Mouse (Mus musculus) MEL (cell line): ENCODE data around the gene Dnah14. TPM values are rescaled to one million over a fixed set of nuclear protein-coding genes. Genes with fewer than 3 reads are reported as not detected.

ENCODE experiments used
- DNase-seq: peaks from one replicate; pipeline ENCODE4 v3.0.0; 2011; ENCODE audit warnings: low read depth, low spot score
- H3K27ac ChIP-seq: 2 replicates; pipeline ENCODE4 v1.5.1; 2012; ENCODE audit warnings: low read depth, mild to moderate bottlenecking, control low read depth, low read length, moderate library complexity; ENCODE audit not compliant: control insufficient read depth
- H3K27me3 ChIP-seq, 2 experiments: fragments of 150-350 bp in 1 of 2; sonication (generic) in 1 of 2; 2 replicates each; pipeline ENCODE4 v1.6.1; 2012; ENCODE audit warnings: low read length in 2 of 2, mild to moderate bottlenecking in 2 of 2, improper control_type of control experiment in 1 of 2, moderate library complexity in 1 of 2; ENCODE audit not compliant: insufficient read depth in 2 of 2, control insufficient read depth in 1 of 2
- H3K36me3 ChIP-seq, 2 experiments: 2 replicates each; pipeline ENCODE4 v1.6.1; 2012 to 2014; ENCODE audit warnings: low read length in 2 of 2, improper control_type of control experiment in 1 of 2, inconsistent platforms in 1 of 2, mild to moderate bottlenecking in 1 of 2; ENCODE audit not compliant: insufficient read depth in 2 of 2, control insufficient read depth in 1 of 2
- H3K4me1 ChIP-seq, 2 experiments: fragments of 150-350 bp in 1 of 2; sonication (generic) in 1 of 2; 2 replicates each; pipeline ENCODE4 v1.6.1; 2012; ENCODE audit warnings: low read length in 2 of 2, improper control_type of control experiment in 1 of 2, mild to moderate bottlenecking in 1 of 2; ENCODE audit not compliant: insufficient read depth in 2 of 2, control insufficient read depth in 1 of 2
- H3K4me3 ChIP-seq, 2 experiments: fragments of 150-350 bp in 1 of 2; sonication (generic) in 1 of 2; 2 replicates each; pipeline ENCODE4 v1.5.1; 2012; ENCODE audit warnings: low read depth in 2 of 2, low read length in 2 of 2, mild to moderate bottlenecking in 2 of 2, moderate library complexity in 2 of 2, control low read depth in 1 of 2, improper control_type of control experiment in 1 of 2; ENCODE audit not compliant: control insufficient read depth in 1 of 2, insufficient read depth in 1 of 2
- H3K79me2 ChIP-seq: 2 replicates; pipeline ENCODE4 v1.6.1; 2012; ENCODE audit warnings: mild to moderate bottlenecking, low read length, moderate library complexity; ENCODE audit not compliant: control insufficient read depth, poor library complexity, insufficient read depth
- H3K9ac ChIP-seq: 2 replicates; pipeline ENCODE4 v1.6.1; 2012; ENCODE audit warnings: low read depth, mild to moderate bottlenecking, control low read depth, low read length, moderate library complexity; ENCODE audit not compliant: control insufficient read depth, poor library complexity, severe bottlenecking
- H3K9me3 ChIP-seq: fragments of 150-350 bp; sonication (generic); replicated peaks from 2 replicates; pipeline ENCODE4 v1.6.1; 2012; ENCODE audit warnings: mild to moderate bottlenecking, low read length, improper control_type of control experiment, moderate library complexity; ENCODE audit not compliant: insufficient read depth
- CHD2 ChIP-seq: IDR thresholded peaks from 2 replicates; pipeline ENCODE4 v1.6.1; 2011; ENCODE audit warnings: low read length, improper control_type of control experiment
- CTCF ChIP-seq, 3 experiments: IDR thresholded peaks in 2 of 3; conservative IDR thresholded peaks in 1 of 3; 2 replicates each; pipeline ENCODE4 v1.5.1; 2011 to 2012; ENCODE audit warnings: low read length in 3 of 3, low read depth in 2 of 3, mild to moderate bottlenecking in 2 of 3, improper control_type of control experiment in 1 of 3, inconsistent platforms in 1 of 3, mixed read lengths in 1 of 3, moderate library complexity in 1 of 3; ENCODE audit not compliant: control insufficient read depth in 1 of 3, insufficient read depth in 1 of 3, poor library complexity in 1 of 3, severe bottlenecking in 1 of 3
- E2F4 ChIP-seq: IDR thresholded peaks from 2 replicates; pipeline ENCODE4 v1.6.1; 2011; ENCODE audit warnings: low read depth, low read length, improper control_type of control experiment, borderline replicate concordance
- ELF1 ChIP-seq: IDR thresholded peaks from 2 replicates; pipeline ENCODE4 v1.6.1; 2014; ENCODE audit warnings: low read depth, mild to moderate bottlenecking, inconsistent platforms, low read length, improper control_type of control experiment, moderate library complexity
- EP300 ChIP-seq, 2 experiments: IDR thresholded peaks; 2 replicates each; pipeline ENCODE4 v1.6.1; 2011; ENCODE audit warnings: improper control_type of control experiment in 2 of 2, low read length in 2 of 2, low read depth in 1 of 2, mild to moderate bottlenecking in 1 of 2
- GABPA ChIP-seq: IDR thresholded peaks from 2 replicates; pipeline ENCODE4 v1.6.1; 2012; ENCODE audit warnings: low read depth, mild to moderate bottlenecking, inconsistent platforms, low read length, improper control_type of control experiment, moderate library complexity
- HCFC1 ChIP-seq: IDR thresholded peaks from 2 replicates; pipeline ENCODE4 v1.6.1; 2012; ENCODE audit warnings: low read depth, mild to moderate bottlenecking, inconsistent platforms, low read length, improper control_type of control experiment, moderate library complexity
- JUND ChIP-seq: IDR thresholded peaks from 2 replicates; pipeline ENCODE4 v1.6.1; 2011; ENCODE audit warnings: low read depth, mild to moderate bottlenecking, improper control_type of control experiment, low read length
- KAT2A ChIP-seq: conservative IDR thresholded peaks from 2 replicates; pipeline ENCODE4 v1.6.1; 2012; ENCODE audit warnings: low read depth, low read length, improper control_type of control experiment, inconsistent platforms
- MAZ ChIP-seq: IDR thresholded peaks from 2 replicates; pipeline ENCODE4 v1.6.1; 2012; ENCODE audit warnings: low read depth, mild to moderate bottlenecking, inconsistent platforms, low read length, improper control_type of control experiment
- MEF2A ChIP-seq: IDR thresholded peaks from 2 replicates; pipeline ENCODE4 v1.6.1; 2014; ENCODE audit warnings: low read depth, mild to moderate bottlenecking, inconsistent platforms, low read length, improper control_type of control experiment; ENCODE audit not compliant: poor library complexity, insufficient replicate concordance, severe bottlenecking; ENCODE audit errors: extremely low read depth
- MYC ChIP-seq: IDR thresholded peaks from 2 replicates; pipeline ENCODE4 v1.6.1; 2011; ENCODE audit warnings: low read depth, mild to moderate bottlenecking, low read length, improper control_type of control experiment, moderate library complexity
- NELFE ChIP-seq: IDR thresholded peaks from 2 replicates; pipeline ENCODE4 v1.6.1; 2011; ENCODE audit warnings: low read depth, low read length, improper control_type of control experiment
- POLR2A ChIP-seq, 2 experiments: IDR thresholded peaks; 2 replicates each; pipeline ENCODE4 v1.6.1; 2011 to 2012; ENCODE audit warnings: low read length in 2 of 2, mild to moderate bottlenecking in 2 of 2, control low read depth in 1 of 2, improper control_type of control experiment in 1 of 2, low read depth in 1 of 2, moderate library complexity in 1 of 2; ENCODE audit not compliant: control insufficient read depth in 1 of 2, insufficient read depth in 1 of 2, poor library complexity in 1 of 2
- RAD21 ChIP-seq: IDR thresholded peaks from 2 replicates; pipeline ENCODE4 v1.6.1; 2011; ENCODE audit warnings: mild to moderate bottlenecking, low read depth, low read length, improper control_type of control experiment
- SMC3 ChIP-seq: IDR thresholded peaks from 2 replicates; pipeline ENCODE4 v1.6.1; 2011; ENCODE audit warnings: low read depth, low read length, improper control_type of control experiment
- TAL1 ChIP-seq: IDR thresholded peaks from 2 replicates; pipeline ENCODE4 v1.6.1; 2012; ENCODE audit warnings: mild to moderate bottlenecking, inconsistent platforms, low read length, moderate library complexity, mixed read lengths
- TCF12 ChIP-seq: IDR thresholded peaks from 2 replicates; pipeline ENCODE4 v1.6.1; 2014; ENCODE audit warnings: low read depth, mild to moderate bottlenecking, inconsistent platforms, low read length, improper control_type of control experiment, moderate library complexity
- ZMIZ1 ChIP-seq: IDR thresholded peaks from 2 replicates; pipeline ENCODE4 v1.6.1; 2012; ENCODE audit warnings: low read depth, mild to moderate bottlenecking, inconsistent platforms, low read length, improper control_type of control experiment, moderate library complexity
- ZNF384 ChIP-seq: IDR thresholded peaks from 2 replicates; pipeline ENCODE4 v1.6.1; 2012; ENCODE audit warnings: low read depth, mild to moderate bottlenecking, inconsistent platforms, low read length, improper control_type of control experiment
- polyA plus RNA-seq, 2 experiments: library from polyadenylated mRNA; stranded (reverse) in 1 of 2; unstranded in 1 of 2; fragments of >175 nt in 1 of 2; fragments of >200 nt in 1 of 2; gene quantifications; 2 replicates each; pipeline versions ENCODE4 v1.2.1 to v1.2.4; 2012; ENCODE audit warnings: low replicate concordance in 2 of 2, low read depth in 1 of 2; ENCODE audit not compliant: insufficient read length in 2 of 2, insufficient read depth in 1 of 2, missing spikeins in 1 of 2
- total RNA-seq: library from RNA; depleted of rRNA; stranded (reverse); fragments of 300-350 nt; gene quantifications from 2 replicates; pipeline ENCODE4 v1.2.3, GENCODE M21; 2012

Gene Dnah14
- total and polyA plus RNA-seq, 3 experiments: 0.77 to 1.2 TPM; not detected in 1

DNA sequence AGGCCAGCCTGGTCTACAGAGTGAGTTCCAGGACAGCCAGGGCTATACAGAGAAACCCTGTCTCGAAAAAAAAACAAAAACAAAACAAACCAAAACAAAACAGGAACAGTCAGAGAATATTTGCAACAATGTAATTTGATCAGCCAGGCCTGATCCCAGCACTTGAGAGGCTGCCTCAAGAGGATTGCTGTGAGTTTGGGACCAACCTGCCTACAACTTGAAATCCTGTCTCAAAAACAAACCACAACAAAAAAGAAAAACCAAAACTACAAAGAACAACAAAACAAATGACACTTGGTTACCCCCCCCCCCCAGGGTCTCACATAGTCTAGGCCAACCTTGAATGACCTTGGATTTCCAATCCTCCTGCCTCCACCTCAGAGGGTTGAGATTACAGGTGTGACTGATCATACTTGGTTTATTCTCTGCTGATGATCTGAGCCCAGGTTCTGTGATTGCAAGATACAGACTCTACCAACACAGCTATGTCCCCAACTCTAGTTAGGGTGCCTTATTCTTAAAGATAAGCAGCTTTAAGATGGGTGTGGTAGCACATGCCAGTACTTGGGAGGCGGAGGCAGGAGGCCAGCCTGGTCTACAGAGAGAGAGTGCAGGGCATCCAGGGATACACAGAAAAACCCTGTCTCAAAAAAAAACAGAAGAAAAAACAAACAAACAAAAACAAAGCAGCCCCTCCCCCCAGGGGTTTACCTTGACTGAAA is 285.0 kb downstream of the Dnah14 start (continued):
- TF ChIP-seq JUND (no peak), MEF2A (no peak), TCF12 (peak; percentile 61; the same call in 1 of the 2 replicates)
- TF ChIP-seq, all 39 proteins: peak for 14

DNA sequence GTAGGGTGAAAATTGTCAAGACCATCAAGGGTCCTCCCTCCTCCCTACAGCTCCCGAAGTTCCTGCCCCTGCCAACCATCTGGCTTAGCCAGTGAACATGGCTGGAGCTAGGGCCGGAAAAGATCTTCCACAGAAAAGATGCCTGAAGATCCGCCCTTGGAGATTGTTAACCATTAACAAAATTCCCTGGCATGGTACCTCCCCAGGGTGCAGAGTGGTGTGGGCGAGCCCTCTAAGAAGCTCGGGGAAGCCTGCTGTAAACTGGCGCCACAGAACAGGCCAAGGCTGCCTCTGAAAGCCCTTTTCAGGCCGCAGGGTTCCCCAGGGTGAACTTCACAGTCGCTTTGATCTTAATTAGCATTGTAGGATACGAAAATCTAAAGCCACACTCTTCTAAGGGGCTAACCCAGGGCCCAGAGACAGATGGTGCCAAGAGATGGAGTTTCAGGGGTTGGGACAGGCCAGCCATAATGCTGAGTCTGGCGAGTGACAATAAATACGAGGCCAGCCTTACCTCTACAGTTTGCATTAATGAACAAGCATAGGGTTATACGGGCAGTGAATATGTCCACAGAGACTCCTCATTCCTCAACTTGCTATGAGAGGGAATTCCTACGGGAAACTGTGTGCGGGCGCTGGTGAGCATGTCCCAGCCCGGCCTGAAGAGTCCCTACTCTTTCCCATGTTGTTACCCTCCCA is 286.5 kb downstream of the Dnah14 start:
- Histone ChIP-seq H3K9me3 (no peaks in the 10 kb centered on the region), H3K36me3 (peaks cover 0 to 13% of the 10 kb centered on the region in 2 experiments; a peak in 2 of 4 replicates)
- TF ChIP-seq CTCF (IDR thresholded peaks at IDR 0.05 in 2 of 3, conservative IDR thresholded peaks at IDR 0.05 in 1 of 3; ENCODE audit: control insufficient read depth in 1 of 3, insufficient read depth in 1 of 3, low read depth in 2 of 3, low read length in 3 of 3, poor library complexity in 1 of 3, severe bottlenecking in 1 of 3) (no peak), HCFC1 (no peak), EP300 (IDR thresholded peaks at IDR 0.05; ENCODE audit: low read depth in 1 of 2, low read length in 2 of 2) (no peak), CHD2 (no peak), MYC (no peak), E2F4 (no peak), NELFE (no peak), ZNF384 (no peak), RAD21 (no peak), TCF12 (no peak), TAL1 (no peak), MAZ (no peak), ELF1 (no peak)
- TF ChIP-seq, all 39 proteins: peak for 0
- Histone ChIP-seq H3K27me3 (no peaks in the 10 kb centered on the region), H3K4me1 (peaks cover 2 to 35% of the 10 kb centered on the region in 2 experiments; a peak in 3 of 4 replicates), H3K79me2 (no peaks in the 10 kb centered on the region), H3K9ac (no peak overlapping the region), H3K27ac (no peak overlapping the region), H3K4me3 (no peak overlapping the region)
- no peak for DNase-seq

DNA sequence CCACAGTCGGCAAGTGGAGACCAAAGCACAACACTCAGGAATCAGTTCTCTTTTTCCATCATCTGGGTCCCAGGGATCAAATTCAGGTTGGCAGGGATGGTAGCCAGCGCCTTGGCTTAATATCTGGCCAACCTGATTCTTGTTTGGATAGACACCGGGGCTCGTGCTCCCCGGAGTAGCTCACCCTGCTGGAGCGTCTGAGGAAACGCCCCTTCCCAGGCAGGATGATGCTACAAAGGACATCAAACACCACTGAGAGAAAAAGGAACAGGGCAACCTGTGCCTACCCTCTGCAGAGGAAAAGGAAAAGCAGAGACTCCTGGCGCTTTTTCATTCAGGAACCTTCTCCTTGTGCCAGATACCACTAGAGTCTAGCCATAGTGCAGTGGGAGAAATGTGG is 287.1 kb downstream of the Dnah14 start:
- no peak overlapping the region for H3K4me3 ChIP-seq
- H3K79me2 ChIP-seq: no peaks in the 10 kb centered on the region
- H3K27ac ChIP-seq: no peak overlapping the region
- H3K36me3 ChIP-seq: peaks cover 0 to 13% of the 10 kb centered on the region in 2 experiments; a peak in 2 of 4 replicates
- no peaks in the 10 kb centered on the region for H3K9me3 ChIP-seq
- DNase-seq: no peak
- H3K9ac ChIP-seq: no peak overlapping the region
- TF ChIP-seq CHD2: no peak
- TF ChIP-seq MEF2A: no peak
- TF ChIP-seq NELFE: no peak
- TF ChIP-seq RAD21: no peak
- no peak for TF ChIP-seq KAT2A
- no peak for TF ChIP-seq E2F4
- no peak for TF ChIP-seq GABPA
- TF ChIP-seq EP300 (IDR thresholded peaks at IDR 0.05; ENCODE audit: low read depth in 1 of 2, low read length in 2 of 2): no peak
- TF ChIP-seq POLR2A (IDR thresholded peaks at IDR 0.05; ENCODE audit: control insufficient read depth in 1 of 2, insufficient read depth in 1 of 2, low read depth in 1 of 2, low read length in 2 of 2, poor library complexity in 1 of 2): no peak
- no peak for TF ChIP-seq ZMIZ1
- TF ChIP-seq CTCF (IDR thresholded peaks at IDR 0.05 in 2 of 3, conservative IDR thresholded peaks at IDR 0.05 in 1 of 3; ENCODE audit: control insufficient read depth in 1 of 3, insufficient read depth in 1 of 3, low read depth in 2 of 3, low read length in 3 of 3, poor library complexity in 1 of 3, severe bottlenecking in 1 of 3): no peak
- TF ChIP-seq SMC3: no peak
- H3K4me1 ChIP-seq: peaks cover 2 to 35% of the 10 kb centered on the region in 2 experiments; a peak in 3 of 4 replicates
- no peaks in the 10 kb centered on the region for H3K27me3 ChIP-seq
